Mouse (Mus musculus) left cerebral cortex, postnatal 36 days (tissue): ENCODE measurements around the gene Lgals1. TPM values are rescaled to one million over a fixed set of nuclear protein-coding genes. Genes with fewer than 3 reads are reported as not detected.

ENCODE experiments used
- DNase-seq, 2 experiments: peaks; one replicate each; pipeline ENCODE4 v3.0.0; 2021 to 2022; ENCODE audit warnings: low spot score in 2 of 2, mixed read lengths in 1 of 2
- intact Hi-C: fragments of 180-260 bp; cut with DNase I; formaldehyde crosslinking; loops from one replicate; pipeline ENCODE4 v1.15.1; 2025
- microRNA-seq: library from miRNA; unstranded; fragments of <30 nt; microRNA quantifications from one replicate; pipeline ENCODE4 v1.2.0, GENCODE M21; 2022
- total RNA-seq, 2 experiments: library from RNA; stranded (reverse); gene quantifications; 2 replicates each; pipeline ENCODE4 v1.2.3; 2021

The Lgals1 gene
- total RNA-seq, 2 experiments from 2014 or later = 19.3 to 25.0 TPM

- intact Hi-C loops = no loop called here
- no peak for DNase-seq
These were observed 52.4 kb downstream of the Lgals1 start for GRCm38 (mm10) chr15:78978875-78979274.

Small RNAs within 50 kb of the gene (microRNA-seq; reads per million reads assigned to microRNA genes)
- 1.3 reads per million for gene Mir6955

Other genes starting within 250 kb of the Lgals1 start
- gene Elfn2, start 208.0 kb upstream of the Lgals1 start, total RNA-seq = 100 to 1,000 TPM; 130 to 159 TPM
- 1 to 10 TPM; 4.9 to 6.0 TPM for gene Mfng, start 153.2 kb upstream of the Lgals1 start, total RNA-seq
- 1 to 10 TPM; 3.6 to 4.3 TPM for gene Card10, start 123.7 kb upstream of the Lgals1 start, total RNA-seq
- gene Cdc42ep1, start 84.1 kb upstream of the Lgals1 start, total RNA-seq = 10 to 100 TPM; 14.4 to 16.5 TPM
- gene Lgals2, start 71.2 kb upstream of the Lgals1 start, total RNA-seq = not detected
- gene Gga1, start 49.5 kb upstream of the Lgals1 start, total RNA-seq = 10 to 100 TPM; 57.6 to 65.0 TPM
- under 1 TPM in 1 of 2 experiments, not detected in 1; 0.97 TPM for gene Gm49510, start 27.1 kb upstream of the Lgals1 start, total RNA-seq
- 10 to 100 TPM; 23.7 to 31.5 TPM for gene Sh3bp1, start 27.0 kb upstream of the Lgals1 start, total RNA-seq
- gene Pdxp, start 12.8 kb upstream of the Lgals1 start, total RNA-seq = 100 to 1,000 TPM; 159 to 192 TPM
- 10 to 100 TPM; 39.5 to 42.1 TPM for gene Nol12, start 8.2 kb downstream of the Lgals1 start, total RNA-seq
- 10 to 100 TPM; 14.3 to 19.5 TPM for gene Triobp, start 21.0 kb downstream of the Lgals1 start, total RNA-seq
- 100 to 1,000 TPM in 1 of 2 experiments, 10 to 100 TPM in 1; 87.0 to 113 TPM for gene H1f0, start 101.7 kb downstream of the Lgals1 start, total RNA-seq
- not detected for gene Galr3, start 115.2 kb downstream of the Lgals1 start, total RNA-seq
- 10 to 100 TPM; 14.1 to 19.0 TPM for gene Ankrd54, start 136.2 kb downstream of the Lgals1 start, total RNA-seq
- gene Eif3l, start 148.5 kb downstream of the Lgals1 start, total RNA-seq = 10 to 100 TPM; 62.6 to 65.3 TPM
- gene Micall1, start 182.2 kb downstream of the Lgals1 start, total RNA-seq = 10 to 100 TPM; 26.8 to 28.0 TPM
- 100 to 1,000 TPM in 1 of 2 experiments, 10 to 100 TPM in 1; 95.2 to 109 TPM for gene Polr2f, start 214.3 kb downstream of the Lgals1 start, total RNA-seq
- gene 1700088E04Rik, start 214.5 kb downstream of the Lgals1 start, total RNA-seq = 10 to 100 TPM; 12.6 to 13.2 TPM
- 10 to 100 TPM; 29.2 to 29.8 TPM for gene Sox10, start 238.5 kb downstream of the Lgals1 start, total RNA-seq